Comparison of ENCODE assay signal across 8 mouse cellular contexts in the genomic region with DNA sequence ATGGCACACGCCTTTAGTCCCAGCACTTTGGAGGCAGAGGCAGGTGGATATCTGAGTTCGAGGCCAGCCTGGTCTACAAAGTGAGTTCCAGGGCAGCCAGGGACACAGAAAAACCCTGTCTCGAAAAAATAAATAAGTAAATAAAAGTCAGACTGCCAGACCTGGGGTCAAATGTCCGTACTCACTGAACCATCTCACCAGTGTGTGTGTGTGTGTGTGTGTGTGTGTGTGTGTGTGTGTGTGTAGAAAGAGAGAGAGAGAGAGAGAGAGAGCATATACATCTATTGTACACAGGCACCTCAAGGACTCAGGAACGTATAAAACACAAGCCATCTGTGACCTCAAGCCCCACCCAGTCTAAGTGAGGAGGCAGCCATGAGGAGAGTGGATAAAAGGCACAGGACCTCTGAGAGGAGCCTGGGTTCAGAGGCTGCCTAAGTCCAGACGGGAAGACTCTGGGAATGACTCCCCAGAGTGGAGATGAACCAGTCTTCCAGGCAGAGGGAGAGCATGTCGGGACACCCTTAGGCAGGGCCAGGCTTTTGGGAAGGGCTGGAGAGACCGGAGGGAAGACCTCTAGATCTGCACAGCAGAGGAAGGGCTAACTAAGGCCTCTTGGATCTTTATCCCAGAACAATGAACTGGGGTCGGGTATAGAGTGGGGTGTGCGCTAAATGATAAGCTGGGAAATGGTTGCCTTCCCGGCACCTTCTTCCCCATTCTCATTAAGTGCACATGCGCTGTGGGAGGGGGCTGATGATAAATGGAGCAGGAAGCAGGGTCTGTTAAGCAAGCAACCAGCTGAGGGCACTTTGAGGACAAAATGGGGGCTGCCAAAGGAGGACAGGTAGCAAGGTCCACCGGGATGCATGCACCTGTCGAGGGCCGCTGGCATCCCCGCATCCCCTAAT. TPM values are rescaled to one million over a fixed set of nuclear protein-coding genes. Genes with fewer than 3 reads are reported as not detected.
DNase-seq lines count a peak whose midpoint lies in the region; ATAC-seq and TF ChIP-seq lines count a peak whose summit lies in the region.

No protein-coding gene starts in this region.

- peak overlapping the region; percentile 52 for H3K9ac ChIP-seq in MEL (ENCODE audit: control insufficient read depth, low read depth, low read length, poor library complexity, severe bottlenecking)
- H3K9ac ChIP-seq in intestine, embryonic 15.5 days = 0 out of 2 replicates have a peak overlapping the region, but pooled peaks have one; percentile 36
- H3K9ac ChIP-seq in liver, embryonic 13.5 days = peak overlapping the region; percentile 9; the same call in 1 of the 2 replicates

- 25% methylated on average over 16 of the region's 16 CpGs for WGBS in intestine, embryonic 15.5 days
- WGBS in liver, embryonic 13.5 days (ENCODE audit: insufficient replicate concordance) = 25% methylated on average over 16 of the region's 16 CpGs

- H3K9me3 ChIP-seq in MEL (replicated peaks; ENCODE audit: insufficient read depth, low read length) = no peaks in the 10 kb centered on the region
- no peaks in the 10 kb centered on the region for H3K9me3 ChIP-seq in intestine, embryonic 15.5 days
- no peaks in the 10 kb centered on the region for H3K9me3 ChIP-seq in liver, embryonic 13.5 days (replicated peaks)

- peak overlapping the region; percentile 65 for H3K27ac ChIP-seq in MEL (ENCODE audit: control insufficient read depth, low read depth, low read length)
- peak overlapping the region; percentile 92 for H3K27ac ChIP-seq in cortical plate, adult 2 months (ENCODE audit: insufficient read depth, low read length)
- peak overlapping the region; percentile 36; the same call in 1 of the 2 replicates for H3K27ac ChIP-seq in intestine, embryonic 15.5 days
- H3K27ac ChIP-seq in liver, embryonic 13.5 days = no peak overlapping the region

- H3K79me2 ChIP-seq in MEL (ENCODE audit: control insufficient read depth, insufficient read depth, low read length, poor library complexity) = no peaks in the 10 kb centered on the region

- TF ChIP-seq EP300 in MEL (IDR thresholded peaks at IDR 0.05; ENCODE audit: low read depth in 1 of 2, low read length in 2 of 2) = peak in 1 of 2 experiments; percentile 34; a peak in 2 of 4 replicates

- TF ChIP-seq RAD21 in MEL (IDR thresholded peaks at IDR 0.05; ENCODE audit: low read depth, low read length) = no peak

- no peaks in the 10 kb centered on the region; a peak in 1 of 4 replicates for H3K36me3 ChIP-seq in MEL (ENCODE audit: control insufficient read depth in 1 of 2, insufficient read depth in 2 of 2, low read length in 2 of 2)
- H3K36me3 ChIP-seq in intestine, embryonic 15.5 days = no peaks in the 10 kb centered on the region
- no peaks in the 10 kb centered on the region for H3K36me3 ChIP-seq in liver, embryonic 13.5 days

- peak overlapping the region; percentile 61 for H3K4me2 ChIP-seq in intestine, embryonic 15.5 days (replicated peaks)
- peak overlapping the region; percentile 41 for H3K4me2 ChIP-seq in liver, embryonic 13.5 days

- peak overlapping the region; percentile 46 to 51 for H3K4me3 ChIP-seq in MEL (ENCODE audit: control insufficient read depth in 1 of 2, insufficient read depth in 1 of 2, low read depth in 2 of 2, low read length in 2 of 2)
- no peak overlapping the region for H3K4me3 ChIP-seq in cortical plate, adult 2 months (ENCODE audit: insufficient read depth, low read length)
- H3K4me3 ChIP-seq in intestine, embryonic 15.5 days (replicated peaks) = peak overlapping the region; percentile 18; the same call in 1 of the 2 replicates
- no peak overlapping the region for H3K4me3 ChIP-seq in liver, embryonic 13.5 days (replicated peaks)

- no peaks in the 10 kb centered on the region for H3K27me3 ChIP-seq in MEL (ENCODE audit: control insufficient read depth in 1 of 2, insufficient read depth in 2 of 2, low read length in 2 of 2)
- H3K27me3 ChIP-seq in intestine, embryonic 15.5 days (replicated peaks) = no peaks in the 10 kb centered on the region
- H3K27me3 ChIP-seq in liver, embryonic 13.5 days = peaks cover 7% of the 10 kb centered on the region; the same call in 1 of the 2 replicates

- ATAC-seq in intestine, embryonic 15.5 days = peak; percentile 15
- ATAC-seq in liver, embryonic 13.5 days (ENCODE audit: low read depth) = no peak

- DNase-seq in MEL (ENCODE audit: low read depth, low spot score) = peak; percentile 77
- no peak for DNase-seq in liver, embryonic 13.5 days
- no peak for DNase-seq in adrenal gland, adult 8-10 months
- no peak for DNase-seq in thymus, postnatal 10 days (ENCODE audit: low spot score in 2 of 2)
- DNase-seq in adrenal gland, adult 18-20 months (ENCODE audit: low spot score in 2 of 2) = no peak
- no peak for DNase-seq in gastrocnemius, adult 18-20 months (ENCODE audit: low spot score)

- H3K4me1 ChIP-seq in MEL (ENCODE audit: control insufficient read depth in 1 of 2, insufficient read depth in 2 of 2, low read length in 2 of 2) = peaks cover 7 to 16% of the 10 kb centered on the region in 2 experiments; a peak in 3 of 4 replicates
- no peaks in the 10 kb centered on the region for H3K4me1 ChIP-seq in cortical plate, adult 2 months (ENCODE audit: control insufficient read depth, insufficient read depth, low read length)
- H3K4me1 ChIP-seq in intestine, embryonic 15.5 days (replicated peaks) = peaks cover 13% of the 10 kb centered on the region
- peaks cover 24% of the 10 kb centered on the region for H3K4me1 ChIP-seq in liver, embryonic 13.5 days (replicated peaks)

- no peak; a peak in 1 of 6 replicates for TF ChIP-seq CTCF in MEL (IDR thresholded peaks at IDR 0.05 in 2 of 3, conservative IDR thresholded peaks at IDR 0.05 in 1 of 3; ENCODE audit: control insufficient read depth in 1 of 3, insufficient read depth in 1 of 3, low read depth in 2 of 3, low read length in 3 of 3, poor library complexity in 1 of 3, severe bottlenecking in 1 of 3)
- TF ChIP-seq CTCF in cortical plate, adult 2 months (IDR thresholded peaks at IDR 0.05; ENCODE audit: extremely low read depth, insufficient read depth, low read length) = no peak

- no peak for TF ChIP-seq POLR2A in MEL (IDR thresholded peaks at IDR 0.05; ENCODE audit: control insufficient read depth in 1 of 2, insufficient read depth in 1 of 2, low read depth in 1 of 2, low read length in 2 of 2, poor library complexity in 1 of 2)
- TF ChIP-seq POLR2A in cortical plate, adult 2 months (IDR thresholded peaks at IDR 0.05; ENCODE audit: extremely low read depth, insufficient read depth, low read length) = no peak

TF ChIP-seq in MEL, 35 proteins besides CTCF, POLR2A, EP300 and RAD21:
- TF ChIP-seq GATA1 (IDR thresholded peaks at IDR 0.05; ENCODE audit: low read depth, low read length) (0 out of 2 replicates have a peak, but pooled peaks have one; percentile 27), ETS1 (IDR thresholded peaks at IDR 0.05; ENCODE audit: low read depth, low read length) (peak; percentile 22; the same call in 1 of the 2 replicates), CHD2 (IDR thresholded peaks at IDR 0.05; ENCODE audit: low read length) (no peak), SMC3 (IDR thresholded peaks at IDR 0.05; ENCODE audit: low read depth, low read length) (no peak), TCF12 (IDR thresholded peaks at IDR 0.05; ENCODE audit: low read depth, low read length) (peak; percentile 44; the same call in 1 of the 2 replicates), GABPA (IDR thresholded peaks at IDR 0.05; ENCODE audit: low read depth, low read length) (no peak), MYB (IDR thresholded peaks at IDR 0.05; ENCODE audit: low read depth, low read length) (no peak), MXI1 (IDR thresholded peaks at IDR 0.05; ENCODE audit: low read depth, low read length) (peak; percentile 37; the same call in 1 of the 2 replicates), ELF1 (IDR thresholded peaks at IDR 0.05; ENCODE audit: low read depth, low read length) (peak; percentile 45; the same call in 1 of the 2 replicates), ZMIZ1 (IDR thresholded peaks at IDR 0.05; ENCODE audit: low read depth, low read length) (0 out of 2 replicates have a peak, but pooled peaks have one; percentile 22), MAFK (IDR thresholded peaks at IDR 0.05; ENCODE audit: borderline replicate concordance, low read depth, low read length) (no peak), NRF1 (IDR thresholded peaks at IDR 0.05; ENCODE audit: insufficient read depth, low read depth, low read length, poor library complexity, severe bottlenecking) (peak; percentile 65), ZKSCAN1 (IDR thresholded peaks at IDR 0.05; ENCODE audit: low read depth, low read length) (no peak), TAL1 (IDR thresholded peaks at IDR 0.05; ENCODE audit: low read length) (0 out of 2 replicates have a peak, but pooled peaks have one; percentile 28)

RNA-seq across cellular contexts. Expression of gene Plcg2, which starts 28.4 kb away (rescaled TPM):
- total RNA-seq in MEL (2012; rRNA removed) = 19.0 and 21.0 TPM in 2 replicates
- 10 to 100 TPM; 23.3 to 78.7 TPM for polyA plus RNA-seq in MEL (2012; ENCODE audit: insufficient read depth in 1 of 2, insufficient read length in 2 of 2, low read depth in 1 of 2, low replicate concordance in 2 of 2, missing spikeins in 1 of 2)
- 2.7 and 2.9 TPM in 2 replicates for polyA plus RNA-seq in cortical plate, adult 2 months (2012; rRNA removed)
- 4.1 and 4.2 TPM in 2 replicates for polyA plus RNA-seq in intestine, embryonic 15.5 days (2015; fragmentation: Nextera tagmentation; extraction: Ambion mirVana)
- polyA plus RNA-seq in liver, embryonic 13.5 days (2015; fragmentation: Nextera tagmentation; extraction: Ambion mirVana) = 7.3 and 7.8 TPM in 2 replicates
- total RNA-seq in adrenal gland, adult 8-10 months (2022) = 1 to 10 TPM; 6.7 to 8.9 (median 8.1) TPM
- 1 to 10 TPM; 4.3 to 6.4 TPM for total RNA-seq in adrenal gland, adult 18-20 months (2021)
- total RNA-seq in gastrocnemius, adult 18-20 months (2021) = under 1 TPM; 0.53 to 0.93 TPM

Comparison
In these comparisons a context has a peak if more than half of its experiments do, and no peak if none do; other contexts are left out.
1. H3K4me3 ChIP-seq: peak in MEL (2 of 2) and intestine, embryonic 15.5 days (single experiment); none in cortical plate, adult 2 months (single experiment) and liver, embryonic 13.5 days (single experiment).
2. Peak in every context shown above with its lines, with median percentiles within 50 percentile points of each other: H3K9ac ChIP-seq.